Mouse (Mus musculus): ENCODE measurements at regions not wholly inside any gene's neighbourhood (a gene's known extent, or its start where the extent isn't known, plus 50 kb on each side); places are given as distances from the start of the nearest gene placed in this dataset.

DNA sequence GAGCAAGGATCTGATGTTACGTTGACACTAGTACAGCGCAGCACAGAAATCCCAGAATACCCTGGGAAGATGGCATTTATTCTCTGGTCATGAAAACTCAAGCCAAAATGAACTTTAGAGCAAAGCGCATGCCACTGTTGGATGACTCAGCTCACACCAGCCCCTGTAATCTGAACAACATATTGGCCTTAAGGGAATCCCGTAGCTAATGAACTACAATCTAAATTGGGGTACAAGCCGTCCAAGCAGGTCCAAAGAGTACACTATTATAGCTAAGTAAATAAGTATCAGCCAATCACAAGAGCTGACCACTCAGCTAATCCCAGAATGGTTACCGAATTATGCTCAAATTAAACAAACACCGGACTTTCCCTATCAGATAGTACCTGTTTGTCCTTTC lies 62.0 kb upstream of the Acsl1 start:
- no peak for ATAC-seq (ENCODE audit: extremely low read depth, insufficient number of reproducible peaks, low FRiP score, poor library complexity, severe bottlenecking)

DNA sequence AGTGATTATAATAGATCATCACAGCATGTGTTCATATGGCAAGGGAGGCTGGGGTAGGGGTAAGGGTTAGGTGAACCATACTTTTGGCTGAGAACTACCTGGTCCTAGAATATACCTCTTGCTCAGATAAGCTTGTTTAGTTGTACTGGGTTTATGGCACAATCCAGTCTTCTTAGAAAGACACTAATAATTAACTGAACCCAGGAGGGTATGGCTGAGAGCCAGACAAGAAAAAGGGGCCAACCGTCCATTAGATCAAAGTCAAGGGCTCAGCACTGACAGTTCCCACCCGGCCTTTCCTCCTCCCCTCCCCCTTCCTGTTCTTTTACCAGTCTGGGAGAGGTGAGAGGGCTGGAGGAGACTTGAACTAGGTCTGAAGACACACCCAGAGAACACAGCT lies 61.5 kb upstream of the Acsl1 start:
- no peak for ATAC-seq (ENCODE audit: extremely low read depth, insufficient number of reproducible peaks, low FRiP score, poor library complexity, severe bottlenecking)

DNA sequence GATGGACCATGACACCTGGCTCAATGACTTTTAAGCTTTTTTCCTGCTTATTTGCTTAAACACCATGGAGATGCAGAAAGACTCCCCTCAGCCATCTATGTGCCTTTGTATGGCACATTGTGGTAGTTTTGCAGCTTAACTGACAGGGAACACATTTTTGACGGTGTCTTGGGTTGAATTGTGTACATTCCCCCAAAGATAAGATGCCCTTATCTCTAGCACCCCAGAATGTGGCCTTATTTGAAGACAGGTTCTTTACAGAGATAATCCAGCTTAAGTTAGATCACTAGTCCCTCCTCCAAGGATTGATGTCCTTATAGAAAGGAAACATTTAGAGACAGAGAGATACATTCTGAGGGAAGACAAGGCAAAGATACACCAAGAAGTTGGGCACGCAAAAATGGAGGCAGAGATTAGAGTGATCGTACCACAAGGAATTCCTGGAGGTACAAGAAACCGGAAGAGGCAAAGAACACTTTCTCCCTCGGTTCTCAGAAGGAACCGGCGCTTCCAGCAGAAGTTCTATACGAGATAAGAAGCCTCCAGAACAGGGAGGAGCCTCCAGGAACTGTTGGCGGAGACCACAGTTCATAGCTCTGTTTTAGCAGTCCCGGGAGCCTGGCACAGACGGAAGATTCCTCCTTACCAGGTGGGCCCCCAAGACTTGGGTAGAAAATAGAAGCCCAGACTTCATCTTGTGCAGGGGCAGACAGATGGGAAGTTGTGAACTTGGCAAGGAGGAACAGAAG lies 58.8 kb upstream of the Acsl1 start:
- no peak for ATAC-seq (ENCODE audit: extremely low read depth, insufficient number of reproducible peaks, low FRiP score, poor library complexity, severe bottlenecking)

DNA sequence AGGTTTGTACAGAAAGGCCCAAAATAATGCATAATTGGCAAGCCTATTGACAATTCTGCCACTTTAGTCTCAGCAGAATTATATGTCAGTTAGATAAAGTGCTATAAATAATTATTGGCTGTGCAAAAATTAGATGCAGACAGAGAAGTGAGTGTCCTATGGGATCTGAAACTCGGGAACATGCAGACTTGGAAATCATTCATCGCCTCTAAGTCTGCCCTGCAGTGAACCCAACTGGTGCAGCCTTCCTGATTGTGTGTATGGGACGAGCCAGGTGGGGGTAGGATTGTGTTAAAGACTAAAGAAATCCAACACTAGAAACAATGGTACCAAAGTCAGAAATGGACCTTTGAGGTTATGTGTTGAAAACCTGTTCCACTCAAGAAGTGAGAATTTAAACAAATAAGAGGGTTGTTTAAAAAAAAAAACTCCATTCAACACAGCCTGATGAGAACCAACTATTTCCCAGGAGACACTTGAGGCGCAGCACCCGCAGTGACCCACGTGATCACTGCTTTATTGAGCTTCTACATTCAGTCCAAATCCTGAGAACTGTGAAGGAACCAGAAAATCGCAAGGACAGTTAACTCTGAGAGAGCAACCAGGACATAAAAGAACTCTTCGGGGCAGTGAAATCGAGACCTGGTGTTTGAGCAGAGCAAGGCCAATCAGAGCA lies 57.4 kb upstream of the Acsl1 start:
- no peak for ATAC-seq (ENCODE audit: extremely low read depth, insufficient number of reproducible peaks, low FRiP score, poor library complexity, severe bottlenecking)

DNA sequence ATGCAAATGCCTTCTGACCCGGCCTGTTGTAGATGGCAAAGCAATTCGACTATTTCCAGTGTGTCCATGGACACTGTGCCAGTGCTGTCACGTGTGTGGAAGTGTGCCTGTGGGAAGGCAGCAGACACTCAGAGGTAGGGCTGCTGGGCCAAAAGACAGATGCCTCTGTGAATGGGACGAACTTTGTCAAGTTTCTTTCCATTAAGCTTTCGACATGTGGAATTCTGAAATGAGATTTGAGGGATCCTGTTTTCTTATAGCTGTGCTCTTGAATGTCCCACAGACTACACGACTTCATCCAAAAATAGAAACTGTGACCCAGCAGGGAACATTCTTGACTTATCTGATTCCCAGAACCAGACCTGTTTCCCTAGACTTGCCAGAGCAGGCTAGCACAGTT lies 56.0 kb upstream of the Acsl1 start:
- no peak for ATAC-seq (ENCODE audit: extremely low read depth, insufficient number of reproducible peaks, low FRiP score, poor library complexity, severe bottlenecking)

DNA sequence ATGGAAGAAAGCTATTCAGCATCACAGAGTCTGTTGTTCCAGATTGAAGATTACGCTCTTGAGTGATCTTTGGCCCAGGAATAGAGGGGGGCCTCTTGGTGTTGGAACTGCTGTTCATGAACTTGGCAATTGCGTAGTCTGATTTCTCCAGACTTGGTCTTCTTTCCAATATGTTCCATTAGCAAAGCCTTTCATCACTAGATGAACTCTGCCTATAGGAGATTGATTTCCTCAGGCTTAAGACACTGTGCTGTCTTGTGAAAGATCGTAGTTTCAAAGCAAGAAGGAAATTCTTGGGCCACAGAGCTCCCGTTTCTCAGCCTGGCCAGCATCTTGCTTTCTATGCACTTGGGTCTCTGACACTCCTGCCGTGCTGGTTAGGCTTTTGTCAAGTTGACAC lies 51.4 kb upstream of the Acsl1 start:
- no peak for ATAC-seq (ENCODE audit: extremely low read depth, insufficient number of reproducible peaks, low FRiP score, poor library complexity, severe bottlenecking)

DNA sequence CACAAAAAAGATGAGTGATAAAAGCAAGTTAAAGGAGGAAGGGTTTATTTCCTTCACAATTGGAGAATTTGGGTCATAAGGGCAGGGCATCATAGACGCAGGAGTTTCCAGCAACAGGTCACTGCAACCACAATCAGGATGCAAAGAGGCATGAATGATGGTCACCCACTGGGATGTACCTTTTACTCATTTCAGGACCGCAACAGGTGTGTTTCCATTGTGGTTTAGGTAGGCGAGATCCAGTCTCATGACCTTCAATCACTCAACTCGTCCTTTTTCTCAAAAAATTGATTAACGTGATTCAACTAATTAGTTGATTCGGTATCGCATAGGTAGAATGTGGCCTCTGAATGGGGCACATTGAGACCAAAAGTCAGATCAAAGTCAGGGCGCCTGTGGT lies 50.4 kb upstream of the Acsl1 start:
- ATAC-seq (ENCODE audit: extremely low read depth, insufficient number of reproducible peaks, low FRiP score, poor library complexity, severe bottlenecking) = no peak
